Mouse (Mus musculus) heart, embryonic 11.5 days (tissue): ENCODE results near the gene Ppp1r9a. TPM values are rescaled to one million over a fixed set of nuclear protein-coding genes. Genes with fewer than 3 reads are reported as not detected.
A peak's percentile ranks its signal among the peaks of the same experiment; 100 is the strongest.

ENCODE experiments used
- ATAC-seq: fragments of 200-750 bp; cut with Nextera tagmentation; replicated peaks from 2 replicates; pipeline ENCODE4 v1.8.0; 2017; ENCODE audit warnings: moderate library complexity; ENCODE audit not compliant: insufficient number of reproducible peaks, low FRiP score, low TSS enrichment
- H3K27ac ChIP-seq: fragments of 300-500 bp; sonication (generic); 2 replicates; pipeline ENCODE4 v1.5.1; 2014; ENCODE audit warnings: mild to moderate bottlenecking, low read depth, low read length
- H3K27me3 ChIP-seq: fragments of 300-500 bp; sonication (generic); 2 replicates; pipeline ENCODE4 v1.6.1; 2014; ENCODE audit warnings: mild to moderate bottlenecking, low read length, mixed read lengths; ENCODE audit not compliant: control insufficient read depth, insufficient read depth
- H3K36me3 ChIP-seq: fragments of 300-500 bp; sonication (generic); 2 replicates; pipeline ENCODE4 v1.6.1; 2014; ENCODE audit warnings: mild to moderate bottlenecking, low read length, moderate library complexity, mixed read lengths; ENCODE audit not compliant: control insufficient read depth, insufficient read depth
- H3K4me1 ChIP-seq: fragments of 300-500 bp; sonication (generic); 2 replicates; pipeline ENCODE4 v1.6.1; 2014; ENCODE audit warnings: low read length; ENCODE audit not compliant: control insufficient read depth, insufficient read depth
- H3K4me2 ChIP-seq: fragments of 300-500 bp; sonication (generic); 2 replicates; pipeline ENCODE4 v1.6.1; 2014; ENCODE audit warnings: mild to moderate bottlenecking, moderate library complexity
- H3K4me3 ChIP-seq: fragments of 300-500 bp; sonication (generic); 2 replicates; pipeline ENCODE4 v1.5.1; 2014; ENCODE audit warnings: low read depth, low read length
- H3K9ac ChIP-seq: fragments of 300-500 bp; sonication (generic); 2 replicates; pipeline ENCODE4 v1.6.1; 2014; ENCODE audit warnings: mild to moderate bottlenecking, low read depth, low read length, moderate library complexity
- H3K9me3 ChIP-seq: fragments of 300-500 bp; sonication (generic); replicated peaks from 2 replicates; pipeline ENCODE4 v1.6.1; 2016; ENCODE audit warnings: low read length; ENCODE audit not compliant: control insufficient read depth
- WGBS: fragments of 180-500 bp; shearing (Covaris S2); extraction: QIAGEN DNeasy Blood & Tissue Kit; methylation state at CpG from one replicate; pipeline ENCODE4 v1.1.7; 2014; ENCODE audit not compliant: insufficient replicate concordance; 5-methylcytosine and 5-hydroxymethylcytosine counted together
- polyA plus RNA-seq: library from polyadenylated mRNA; unstranded; fragments of >200 nt; fragmentation: Nextera tagmentation; extraction: Ambion mirVana; gene quantifications from 2 replicates; pipeline ENCODE4 v1.2.1, GENCODE M21; 2014

Gene Ppp1r9a
- polyA plus RNA-seq, 1 experiment from 2014 or later: 25.0 TPM

DNA sequence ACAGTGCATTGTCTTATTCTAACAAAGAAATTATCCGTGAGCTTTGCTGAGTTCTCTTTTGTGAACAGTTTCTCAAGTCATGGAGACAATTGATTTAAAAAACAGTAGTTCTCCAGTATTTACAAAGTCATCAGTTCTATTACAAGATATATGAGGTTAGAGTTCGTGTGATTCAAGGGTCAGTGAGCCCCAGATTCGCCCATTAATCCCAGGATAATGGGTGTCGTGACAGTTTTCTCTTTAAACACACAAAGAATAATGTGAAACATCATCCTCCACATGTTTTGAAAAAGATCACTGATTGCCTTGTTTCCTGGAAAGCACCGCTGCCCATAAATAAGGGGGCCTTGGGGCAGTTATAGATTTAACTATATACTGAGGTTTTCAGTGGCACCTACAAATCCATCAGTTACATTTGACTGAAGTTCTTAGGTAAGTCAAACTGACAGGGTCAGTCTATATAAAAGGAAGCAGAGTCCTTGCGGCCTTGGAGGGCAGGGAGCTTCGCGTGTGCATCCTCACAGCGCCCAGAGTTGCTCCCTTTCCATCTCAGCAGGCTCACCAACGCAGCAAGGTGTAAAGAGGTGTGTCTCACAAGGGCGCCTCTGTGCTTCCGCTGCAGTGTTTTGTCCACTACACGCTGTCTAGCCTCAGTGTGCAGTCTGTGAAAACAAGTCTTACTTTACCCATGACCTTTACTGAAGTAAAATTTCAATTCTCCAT is 126.6 kb downstream of the Ppp1r9a start:
- Histone ChIP-seq H3K9ac (no peak overlapping the region), H3K36me3 (no peaks in the 10 kb centered on the region), H3K4me2 (no peak overlapping the region), H3K9me3 (no peaks in the 10 kb centered on the region), H3K27ac (no peak overlapping the region), H3K4me1 (0 out of 2 replicates have a peak, but pooled peaks cover 2% of the 10 kb centered on the region), H3K4me3 (no peak overlapping the region), H3K27me3 (no peaks in the 10 kb centered on the region)
- ATAC-seq: no peak
- WGBS: 78% methylated on average over 13 of the region's 13 CpGs

DNA sequence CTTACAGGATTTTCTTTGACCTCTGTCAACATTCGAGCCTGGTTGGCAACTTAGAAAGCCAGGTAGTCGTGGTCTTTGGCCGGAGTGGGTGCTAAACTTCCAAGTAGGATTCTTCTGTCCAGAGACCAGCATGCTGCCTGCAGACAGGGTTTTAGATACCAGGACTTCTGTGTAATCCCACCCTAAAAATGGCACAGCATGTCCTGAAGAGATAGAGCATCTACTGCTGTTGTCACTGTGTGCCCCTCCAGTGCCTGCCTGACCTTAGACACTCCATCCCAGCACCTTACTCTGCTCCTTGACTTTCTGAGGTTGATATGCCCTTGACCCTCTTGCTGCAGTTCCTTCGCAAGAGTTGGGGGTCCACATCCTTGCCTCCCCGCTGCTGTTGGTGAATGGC is 127.2 kb downstream of the Ppp1r9a start:
- Histone ChIP-seq H3K27ac (no peak overlapping the region), H3K9ac (no peak overlapping the region), H3K36me3 (no peaks in the 10 kb centered on the region), H3K9me3 (no peaks in the 10 kb centered on the region), H3K27me3 (no peaks in the 10 kb centered on the region), H3K4me1 (0 out of 2 replicates have a peak, but pooled peaks cover 2% of the 10 kb centered on the region), H3K4me3 (no peak overlapping the region), H3K4me2 (no peak overlapping the region)
- no peak for ATAC-seq
- WGBS: 75% methylated on average over 5 of the region's 5 CpGs

DNA sequence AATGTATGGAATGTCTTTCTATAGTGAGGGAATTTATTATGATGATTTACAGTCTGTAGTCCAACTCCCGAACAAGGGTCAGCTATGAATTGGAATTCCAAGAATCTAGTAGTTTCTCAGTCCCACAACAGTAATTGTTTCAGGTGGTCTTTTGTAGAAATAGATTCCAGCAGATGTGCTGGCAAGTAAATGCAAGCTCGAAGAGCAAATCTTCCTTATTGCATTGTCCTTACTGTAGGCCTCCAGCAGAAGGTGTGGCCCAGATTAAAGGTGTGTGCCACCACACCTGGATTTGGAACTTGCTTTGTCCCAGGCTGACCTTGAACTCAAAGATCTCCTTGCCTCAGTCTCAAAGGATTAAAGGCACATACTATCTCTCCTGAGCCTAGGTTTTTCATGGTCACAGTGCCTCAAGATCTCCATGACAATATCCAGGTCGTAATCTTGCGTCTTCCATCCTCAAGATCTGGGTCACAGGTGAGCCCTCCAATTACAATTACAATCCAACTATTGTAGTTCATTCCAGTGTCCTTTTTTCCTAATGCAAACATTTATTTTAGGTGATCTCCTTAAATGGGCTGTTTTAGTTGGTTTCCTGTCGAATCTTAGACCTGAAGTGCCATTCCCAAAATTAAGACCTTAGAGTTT is 130.4 kb downstream of the Ppp1r9a start:
- Histone ChIP-seq H3K27ac (no peak overlapping the region), H3K36me3 (no peaks in the 10 kb centered on the region), H3K9ac (no peak overlapping the region), H3K4me1 (peaks cover 6% of the 10 kb centered on the region; the same call in 1 of the 2 replicates), H3K4me2 (no peak overlapping the region), H3K9me3 (no peaks in the 10 kb centered on the region), H3K27me3 (no peaks in the 10 kb centered on the region), H3K4me3 (no peak overlapping the region)
- ATAC-seq: no peak
- 81% methylated on average over 5 of the region's 5 CpGs for WGBS

DNA sequence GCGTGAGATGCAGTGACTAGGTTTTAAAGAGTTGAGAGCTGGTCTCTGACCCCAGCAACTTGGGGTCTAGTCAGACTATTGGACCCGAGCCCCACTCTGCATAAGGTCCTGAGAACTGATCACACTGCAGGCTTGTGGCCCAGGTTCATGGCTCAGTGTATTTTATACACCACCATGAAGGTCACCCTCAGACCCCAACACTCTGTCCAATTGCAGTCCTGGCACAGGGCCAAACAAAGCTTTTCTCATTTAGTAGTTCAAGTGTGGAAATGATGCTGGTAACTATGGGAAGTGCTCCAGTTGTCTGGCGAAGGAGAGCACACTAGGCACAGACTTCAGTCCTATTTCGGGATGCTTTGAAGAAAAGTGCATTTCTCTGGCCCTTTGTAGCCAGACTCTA is 134.5 kb downstream of the Ppp1r9a start:
- WGBS: 63% methylated on average over 4 of the region's 4 CpGs
- ATAC-seq: 0 out of 2 replicates have a peak, but pooled peaks have one; percentile 49
- 0 out of 2 replicates have a peak overlapping the region, but pooled peaks have one; percentile 59 for H3K27ac ChIP-seq

DNA sequence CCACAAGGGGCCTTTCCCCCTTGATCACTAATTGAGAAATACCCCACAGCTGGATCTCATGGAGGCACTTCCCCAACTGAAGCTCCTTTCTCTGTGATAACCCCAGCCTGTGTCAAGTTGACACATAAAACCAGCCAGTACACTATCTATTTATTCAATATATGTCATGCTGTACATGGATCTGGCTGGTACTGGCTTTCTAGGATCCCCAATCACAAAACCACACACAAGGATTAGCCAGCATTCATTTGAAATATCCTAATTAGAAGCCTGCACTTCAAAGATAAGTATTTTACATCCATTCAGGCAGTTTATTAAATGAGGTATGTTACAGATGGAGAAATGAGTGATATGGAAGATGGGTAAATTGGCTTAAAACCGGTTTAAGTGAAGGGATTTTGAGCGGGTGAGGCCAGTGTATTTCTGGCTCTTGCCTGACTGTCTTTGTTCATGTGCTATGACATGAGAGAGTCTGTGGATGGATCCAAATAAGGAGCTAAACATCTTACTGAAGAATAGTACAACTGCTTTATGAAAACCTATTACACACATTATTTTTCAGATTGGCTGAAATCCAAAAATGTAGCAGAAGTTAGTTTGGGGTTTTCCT is 135.5 kb downstream of the Ppp1r9a start:
- WGBS: 86% methylated on average over 2 of the region's 2 CpGs
- no peak overlapping the region for H3K4me2 ChIP-seq

More for the DNA sequence above, 134.5 kb downstream of the Ppp1r9a start:
- H3K4me3 ChIP-seq: no peak overlapping the region
- no peak overlapping the region for H3K9ac ChIP-seq
- no peaks in the 10 kb centered on the region for H3K36me3 ChIP-seq
- H3K4me1 ChIP-seq: peaks cover 6% of the 10 kb centered on the region; the same call in 1 of the 2 replicates
- no peak overlapping the region for H3K4me2 ChIP-seq
- no peaks in the 10 kb centered on the region for H3K27me3 ChIP-seq
- H3K9me3 ChIP-seq: no peaks in the 10 kb centered on the region

DNA sequence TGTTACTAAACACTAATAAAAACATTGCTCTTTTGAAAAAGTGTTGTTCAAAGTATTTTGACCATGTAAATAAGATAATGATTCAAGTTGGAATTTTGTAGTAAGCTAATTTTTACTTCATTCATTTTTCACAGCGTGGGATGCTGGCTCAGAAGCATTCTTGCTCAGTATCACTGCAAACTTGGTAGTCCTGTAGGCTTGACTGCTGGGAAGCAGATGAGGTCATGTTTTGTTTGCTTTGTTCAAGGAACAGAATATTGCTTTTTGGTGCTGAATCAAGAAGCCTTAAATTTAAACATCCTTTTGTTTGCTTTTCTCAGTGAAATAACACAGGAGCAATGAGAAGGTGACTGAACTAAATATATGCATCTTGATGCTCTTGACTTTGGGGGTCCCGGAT is 136.6 kb downstream of the Ppp1r9a start:
- WGBS: 50% methylated on average over 2 of the region's 2 CpGs
- no peaks in the 10 kb centered on the region for H3K9me3 ChIP-seq
- H3K4me2 ChIP-seq: no peak overlapping the region
- H3K27me3 ChIP-seq: no peaks in the 10 kb centered on the region
- ATAC-seq: no peak
- H3K4me1 ChIP-seq: peaks cover 6% of the 10 kb centered on the region; the same call in 1 of the 2 replicates
- H3K27ac ChIP-seq: no peak overlapping the region
- no peak overlapping the region for H3K9ac ChIP-seq
- H3K36me3 ChIP-seq: no peaks in the 10 kb centered on the region
- no peak overlapping the region for H3K4me3 ChIP-seq

More for the DNA sequence above, 135.5 kb downstream of the Ppp1r9a start:
- Histone ChIP-seq H3K4me3 (no peak overlapping the region), H3K27me3 (no peaks in the 10 kb centered on the region), H3K9ac (no peak overlapping the region), H3K4me1 (peaks cover 6% of the 10 kb centered on the region; the same call in 1 of the 2 replicates), H3K9me3 (no peaks in the 10 kb centered on the region), H3K27ac (no peak overlapping the region), H3K36me3 (no peaks in the 10 kb centered on the region)
- no peak for ATAC-seq

DNA sequence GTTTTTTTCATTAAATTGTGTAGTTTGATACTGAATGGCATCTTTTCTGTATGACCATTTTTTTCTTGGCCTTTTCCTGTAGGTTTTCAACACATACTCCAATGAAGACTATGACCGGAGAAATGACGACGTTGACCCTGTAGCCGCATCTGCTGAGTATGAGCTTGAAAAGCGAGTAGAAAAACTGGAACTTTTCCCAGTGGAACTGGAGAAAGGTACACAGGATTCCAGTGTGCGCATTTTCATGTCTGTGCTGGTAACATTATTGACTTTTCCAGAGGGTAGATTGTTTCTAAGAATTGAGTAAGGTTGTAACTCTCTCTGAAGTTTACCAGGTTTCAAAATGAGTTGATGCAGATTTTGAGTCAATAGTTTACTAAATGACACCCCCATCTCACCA is 143.1 kb downstream of the Ppp1r9a start:
- H3K4me3 ChIP-seq: no peak overlapping the region
- peaks cover 3% of the 10 kb centered on the region; the same call in 1 of the 2 replicates for H3K4me1 ChIP-seq
- H3K36me3 ChIP-seq: no peaks in the 10 kb centered on the region; the same call in 1 of the 2 replicates
- WGBS: 90% methylated on average over 6 of the region's 6 CpGs
- no peaks in the 10 kb centered on the region for H3K9me3 ChIP-seq
- H3K9ac ChIP-seq: no peak overlapping the region
- H3K4me2 ChIP-seq: no peak overlapping the region
- ATAC-seq: no peak
- H3K27me3 ChIP-seq: no peaks in the 10 kb centered on the region
- no peak overlapping the region for H3K27ac ChIP-seq

DNA sequence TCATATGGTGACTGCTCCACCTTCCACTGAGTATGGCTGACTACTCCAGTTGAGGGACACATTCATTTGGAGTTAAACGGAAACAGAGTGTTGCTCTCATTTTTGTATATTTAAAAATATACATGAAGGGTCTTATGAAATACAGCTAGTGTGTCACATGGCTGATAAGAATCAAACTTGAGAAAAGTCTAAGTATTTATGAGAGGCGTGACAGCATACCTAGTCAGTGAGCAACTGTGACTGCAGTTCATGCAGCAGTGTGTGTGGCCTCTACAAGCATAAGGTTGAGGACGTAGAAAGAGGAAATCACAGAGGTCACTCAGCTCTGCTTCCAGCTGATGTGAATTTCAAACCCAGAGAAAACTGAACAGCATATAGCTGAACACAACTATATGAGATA is 145.3 kb downstream of the Ppp1r9a start:
- no peak for ATAC-seq
- no peak overlapping the region for H3K27ac ChIP-seq
- H3K4me3 ChIP-seq: no peak overlapping the region
- no peak overlapping the region for H3K9ac ChIP-seq
- H3K4me2 ChIP-seq: no peak overlapping the region
- no peaks in the 10 kb centered on the region for H3K9me3 ChIP-seq
- 77% methylated on average over 3 of the region's 3 CpGs for WGBS
- no peaks in the 10 kb centered on the region; the same call in 1 of the 2 replicates for H3K36me3 ChIP-seq
- peaks cover 6% of the 10 kb centered on the region; the same call in 1 of the 2 replicates for H3K4me1 ChIP-seq
- H3K27me3 ChIP-seq: no peaks in the 10 kb centered on the region
